Mouse (Mus musculus): ENCODE measurements around the gene Slc8a1. TPM values are rescaled to one million over a fixed set of nuclear protein-coding genes. Genes with fewer than 3 reads are reported as not detected.

Slc8a1 gene
- total RNA-seq, 2 experiments from 2014 or later, result 270 to 277 TPM

DNA sequence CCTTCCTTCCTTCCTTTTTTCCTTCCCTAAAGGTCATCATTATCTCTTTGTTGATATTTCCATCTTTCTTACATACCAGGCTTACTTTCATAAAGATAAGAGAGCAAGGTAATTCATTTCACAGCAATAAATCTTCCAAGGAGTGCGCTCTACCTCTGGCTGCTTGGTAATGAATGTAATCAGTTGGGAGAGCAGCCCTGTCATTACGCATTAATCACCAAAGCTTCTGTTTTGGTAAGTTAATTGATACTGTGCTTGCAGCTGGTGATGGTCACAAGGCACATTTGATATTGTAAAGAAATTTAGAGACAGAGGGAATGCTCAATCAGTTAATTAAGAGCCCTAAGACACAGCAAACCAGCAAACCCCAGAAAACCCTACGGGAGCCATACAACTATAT, 130.7 kb downstream of the Slc8a1 start:
- Histone ChIP-seq H3K4me3 (no peak overlapping the region), H3K27ac (no peak overlapping the region)
- intact Hi-C loops (cut with DNase I), result no loop called here
- no peak for TF ChIP-seq CTCF (IDR thresholded peaks at IDR 0.05)
- DNase-seq (ENCODE audit: extremely low spot score in 1 of 2, low spot score in 2 of 2), result no peak

DNA sequence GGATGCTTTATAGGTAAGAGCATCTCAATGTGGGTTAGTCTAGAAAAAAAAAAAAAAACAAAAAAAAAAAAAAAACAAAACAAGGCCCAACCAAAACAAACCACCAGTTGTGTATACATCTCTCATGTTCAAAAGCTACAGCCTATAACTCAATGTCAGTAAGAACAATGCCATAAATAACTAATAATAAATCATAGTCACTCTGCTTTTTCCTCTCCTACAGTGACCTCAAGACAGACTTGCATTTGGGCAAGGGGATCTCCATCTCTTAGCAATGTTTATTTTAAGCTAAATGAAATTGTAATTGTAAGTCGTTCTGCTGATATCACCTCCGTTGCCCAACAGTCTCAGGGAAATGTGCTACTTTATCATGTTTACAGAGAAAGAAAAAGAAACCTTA, 132.1 kb downstream of the Slc8a1 start:
- intact Hi-C loops (cut with DNase I), result no loop called here
- DNase-seq (ENCODE audit: extremely low spot score in 1 of 2, low spot score in 2 of 2), result no peak
- TF ChIP-seq CTCF (IDR thresholded peaks at IDR 0.05), result no peak
- no peak overlapping the region for H3K27ac ChIP-seq
- H3K4me3 ChIP-seq, result no peak overlapping the region

DNA sequence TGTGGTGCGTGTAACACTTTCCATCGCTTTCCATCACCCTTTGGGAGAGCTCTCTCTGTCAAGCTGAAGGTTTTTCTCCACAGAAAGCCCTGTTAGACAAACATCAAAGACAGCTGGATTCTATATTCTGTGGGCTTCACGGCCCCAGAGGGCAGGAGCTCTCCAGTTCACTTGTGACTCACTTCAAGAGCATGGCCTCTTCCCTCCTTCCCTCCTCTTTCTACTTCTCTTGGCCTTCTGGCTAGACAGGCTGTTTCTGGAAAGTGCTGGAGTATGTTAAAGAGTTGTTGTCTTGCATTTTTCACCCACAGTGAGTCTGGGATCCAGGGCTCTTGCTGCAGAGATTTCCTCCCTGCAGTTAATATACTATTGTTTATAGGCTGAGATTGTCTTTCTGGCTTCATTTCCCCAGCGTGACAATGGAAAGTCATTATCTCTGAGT, 132.9 kb downstream of the Slc8a1 start:
- Histone ChIP-seq H3K27ac (no peak overlapping the region), H3K4me3 (no peak overlapping the region)
- intact Hi-C loops (cut with DNase I), result no loop called here
- DNase-seq (ENCODE audit: extremely low spot score in 1 of 2, low spot score in 2 of 2), result no peak
- TF ChIP-seq CTCF (IDR thresholded peaks at IDR 0.05), result no peak

DNA sequence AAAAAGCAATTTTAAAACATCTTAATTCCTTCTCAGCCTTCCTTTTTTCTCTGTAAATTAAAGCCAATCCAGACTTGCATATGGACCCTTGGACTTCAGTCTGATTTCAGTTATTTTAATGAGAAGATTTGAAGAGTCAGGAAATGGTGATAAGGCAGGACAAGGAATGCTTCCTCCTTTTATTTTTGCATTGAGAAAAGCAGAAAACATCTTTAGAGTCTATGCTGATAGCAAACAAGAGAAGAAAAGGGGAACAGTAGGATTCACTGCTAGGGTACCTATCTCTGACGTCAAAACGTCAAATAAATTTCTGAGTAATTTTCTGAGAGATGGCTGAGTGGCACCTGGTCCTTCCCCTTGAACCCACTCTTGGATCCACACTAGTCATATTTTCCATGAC, 139.1 kb downstream of the Slc8a1 start:
- Histone ChIP-seq H3K27ac (no peak overlapping the region), H3K4me3 (no peak overlapping the region)
- intact Hi-C loops (cut with DNase I), result no loop called here
- TF ChIP-seq CTCF (IDR thresholded peaks at IDR 0.05), result no peak
- DNase-seq (ENCODE audit: extremely low spot score in 1 of 2, low spot score in 2 of 2), result no peak

DNA sequence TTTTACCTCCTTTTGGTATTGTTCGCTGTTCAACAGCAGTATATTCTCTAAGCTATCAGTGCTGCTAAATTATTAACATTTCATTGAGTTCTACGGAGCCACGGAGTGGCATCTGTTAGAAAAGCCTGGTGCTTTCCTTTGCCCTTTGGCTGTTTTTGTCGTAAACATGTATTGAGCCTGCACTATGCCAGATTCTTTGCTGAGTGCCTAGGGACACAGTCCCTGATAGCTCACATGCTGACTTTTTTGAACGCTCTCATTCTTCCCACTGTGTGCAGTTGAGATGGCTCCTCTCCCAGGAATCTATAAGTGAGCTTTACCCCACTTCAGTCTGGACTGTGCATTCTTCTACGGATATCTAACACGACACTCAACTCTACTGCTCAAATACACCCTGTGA, 148.4 kb downstream of the Slc8a1 start:
- peak overlapping the region; percentile 6; the same call in 1 of the 2 replicates for H3K27ac ChIP-seq
- intact Hi-C loops (cut with DNase I), result loop anchor here (5.0 kb wide), 1 partner anchor 397 kb away; no protein-coding TSS in a partner anchor
- no peak for DNase-seq (ENCODE audit: extremely low spot score in 1 of 2, low spot score in 2 of 2)
- no peak for TF ChIP-seq CTCF (IDR thresholded peaks at IDR 0.05)
- H3K4me3 ChIP-seq, result no peak overlapping the region

DNA sequence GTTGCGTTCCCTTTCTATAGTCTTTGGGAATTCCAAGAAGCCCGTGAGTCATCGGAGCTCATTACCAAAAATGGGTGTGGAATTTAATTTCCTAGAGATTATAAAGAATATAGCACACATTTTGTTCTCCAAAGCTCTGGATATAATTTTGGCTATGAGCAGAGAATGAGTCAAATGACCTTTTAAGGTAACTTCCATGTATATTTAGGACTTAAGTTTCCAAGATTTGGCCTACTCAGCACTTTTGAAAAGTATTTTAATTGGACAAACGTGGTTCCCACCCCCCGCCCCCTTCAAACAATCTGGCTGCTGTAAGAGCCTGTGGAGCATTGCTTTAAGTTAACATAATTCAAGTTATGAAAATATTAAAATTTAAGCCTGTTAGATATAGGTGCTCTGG, 151.4 kb downstream of the Slc8a1 start:
- no peak for DNase-seq (ENCODE audit: extremely low spot score in 1 of 2, low spot score in 2 of 2)
- Histone ChIP-seq H3K27ac (no peak overlapping the region; the same call in 1 of the 2 replicates), H3K4me3 (no peak overlapping the region)
- no peak for TF ChIP-seq CTCF (IDR thresholded peaks at IDR 0.05)
- intact Hi-C loops (cut with DNase I), result no loop called here

DNA sequence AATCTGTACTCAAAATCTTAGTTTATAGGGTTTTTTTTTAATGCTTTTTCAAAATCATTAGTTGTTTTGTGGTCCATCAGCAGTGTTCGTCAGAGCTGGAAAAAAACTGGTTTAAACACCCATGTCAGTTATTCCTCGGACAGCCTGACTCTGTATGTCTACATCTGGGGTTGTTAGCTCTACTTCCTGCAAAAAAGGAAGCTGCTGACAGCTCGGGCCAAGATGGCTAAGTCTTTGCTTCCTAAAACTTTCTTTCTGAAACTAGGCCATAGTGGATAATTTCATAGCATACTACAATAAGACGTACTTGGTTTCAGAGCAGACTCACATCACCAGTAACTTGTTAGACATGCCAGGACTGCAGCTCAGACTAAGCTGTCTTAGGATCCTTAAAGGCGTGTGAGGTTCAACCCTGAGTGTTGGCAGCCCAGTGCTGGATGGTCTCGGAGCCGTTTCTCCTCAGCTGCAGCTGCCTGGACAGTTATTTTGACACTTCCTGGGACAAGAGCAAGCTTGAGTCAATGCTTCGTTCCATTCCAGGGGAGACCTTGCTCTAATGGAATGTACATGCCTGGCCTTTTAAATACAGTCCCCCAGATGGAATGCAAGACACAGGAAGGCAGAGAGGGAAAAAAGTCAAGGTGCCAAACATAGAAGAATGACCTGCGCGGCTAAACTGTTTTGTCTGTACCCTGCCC, 158.3 kb downstream of the Slc8a1 start:
- no peak for DNase-seq (ENCODE audit: extremely low spot score in 1 of 2, low spot score in 2 of 2)
- intact Hi-C loops (cut with DNase I), result loop anchor here (5.0 kb wide), 1 partner anchor 78 kb away; no protein-coding TSS in a partner anchor
- no peak for TF ChIP-seq CTCF (IDR thresholded peaks at IDR 0.05)
- H3K27ac ChIP-seq, result no peak overlapping the region
- no peak overlapping the region for H3K4me3 ChIP-seq

DNA sequence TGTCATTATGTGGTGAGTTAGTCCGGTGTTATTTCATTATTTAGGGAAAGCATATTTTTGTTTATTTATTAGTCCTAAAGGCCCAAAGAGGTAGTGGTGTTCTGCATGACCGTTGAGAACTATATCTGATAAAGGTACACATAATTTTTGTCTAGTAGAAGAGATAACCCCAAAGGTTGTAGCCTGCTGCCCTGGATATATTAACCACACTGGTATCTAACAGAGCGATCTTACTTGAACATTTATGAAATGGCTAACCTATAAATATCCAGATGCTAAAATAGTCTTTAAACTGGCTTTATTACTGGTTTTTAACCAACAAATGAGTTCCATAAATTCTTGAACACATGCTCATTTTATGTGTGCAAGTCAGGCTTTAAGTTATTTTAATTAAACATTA, 161.3 kb downstream of the Slc8a1 start:
- intact Hi-C loops (cut with DNase I), result no loop called here
- TF ChIP-seq CTCF (IDR thresholded peaks at IDR 0.05), result no peak
- H3K27ac ChIP-seq, result no peak overlapping the region
- no peak for DNase-seq (ENCODE audit: extremely low spot score in 1 of 2, low spot score in 2 of 2)
- H3K4me3 ChIP-seq, result no peak overlapping the region

DNA sequence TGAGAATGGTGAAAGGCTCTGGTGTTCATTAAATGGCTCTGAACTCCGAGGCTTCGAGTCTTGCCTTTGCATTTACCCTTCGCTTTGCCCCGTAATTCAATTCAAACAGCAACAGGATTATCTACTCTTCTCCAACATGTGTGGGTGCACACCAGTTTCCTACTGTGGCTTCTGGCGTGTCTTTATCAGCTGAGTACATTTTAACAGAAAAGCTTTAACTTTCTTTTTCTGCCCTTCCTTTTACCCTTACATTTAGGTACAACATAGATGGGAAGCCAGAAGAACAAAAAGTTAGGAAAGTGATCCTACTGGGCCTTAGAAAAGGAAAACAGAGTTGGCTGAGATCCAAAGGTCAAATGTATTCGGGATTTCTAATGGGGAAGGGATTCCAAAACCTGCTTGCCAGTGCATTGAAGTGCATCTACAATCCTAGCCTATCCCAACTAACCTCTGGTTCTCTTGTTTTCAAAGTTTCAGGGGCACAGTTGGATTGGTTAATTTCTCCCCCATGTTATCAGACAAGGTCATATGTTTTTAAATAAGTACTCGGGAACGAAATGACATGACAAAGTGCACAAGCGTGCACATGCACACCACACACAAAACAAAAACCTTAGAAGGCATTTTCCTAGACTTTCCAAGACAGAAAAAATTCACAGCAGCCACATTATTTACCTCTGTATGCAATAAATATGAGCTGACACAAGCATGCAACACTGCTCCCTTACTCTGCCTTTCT, 172.4 kb downstream of the Slc8a1 start:
- no peak for TF ChIP-seq CTCF (IDR thresholded peaks at IDR 0.05)
- intact Hi-C loops (cut with DNase I), result no loop called here
- no peak for DNase-seq (ENCODE audit: extremely low spot score in 1 of 2, low spot score in 2 of 2)
- no peak overlapping the region for H3K4me3 ChIP-seq
- H3K27ac ChIP-seq, result no peak overlapping the region

DNA sequence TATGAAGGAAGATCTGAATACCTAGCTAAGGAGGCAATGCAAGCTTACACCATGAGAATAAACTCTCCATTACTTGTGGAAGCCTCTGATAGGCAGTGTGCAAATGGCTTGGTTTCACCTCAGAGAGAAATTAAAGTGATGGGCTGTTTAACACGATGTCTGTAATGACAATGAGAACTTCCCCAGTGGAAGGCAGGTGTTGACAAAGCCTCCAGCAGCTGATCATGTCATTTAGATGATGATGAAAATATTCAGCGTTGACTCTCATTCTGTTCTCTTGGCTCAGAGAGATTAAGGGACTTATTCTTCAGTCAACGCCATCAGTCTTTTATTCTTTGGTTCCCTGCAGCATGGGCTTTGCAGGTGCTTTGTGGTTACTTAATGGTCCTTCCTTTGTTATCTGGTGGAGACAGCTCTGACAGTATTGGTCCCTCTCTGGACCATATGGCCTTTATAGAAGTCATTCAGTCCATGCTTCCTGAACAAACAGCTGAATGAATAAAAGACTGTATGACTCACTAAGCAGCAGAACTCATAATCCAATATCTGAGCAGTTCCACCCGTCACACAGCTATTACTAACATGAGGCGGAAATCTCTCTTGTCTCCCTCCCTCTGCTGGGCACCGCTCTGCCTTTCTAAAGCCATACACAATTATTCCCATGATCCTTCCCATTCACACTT, 184.0 kb downstream of the Slc8a1 start:
- H3K27ac ChIP-seq, result no peak overlapping the region
- H3K4me3 ChIP-seq, result no peak overlapping the region
- DNase-seq (ENCODE audit: extremely low spot score in 1 of 2, low spot score in 2 of 2), result no peak
- TF ChIP-seq CTCF (IDR thresholded peaks at IDR 0.05), result no peak
- intact Hi-C loops (cut with DNase I), result no loop called here

DNA sequence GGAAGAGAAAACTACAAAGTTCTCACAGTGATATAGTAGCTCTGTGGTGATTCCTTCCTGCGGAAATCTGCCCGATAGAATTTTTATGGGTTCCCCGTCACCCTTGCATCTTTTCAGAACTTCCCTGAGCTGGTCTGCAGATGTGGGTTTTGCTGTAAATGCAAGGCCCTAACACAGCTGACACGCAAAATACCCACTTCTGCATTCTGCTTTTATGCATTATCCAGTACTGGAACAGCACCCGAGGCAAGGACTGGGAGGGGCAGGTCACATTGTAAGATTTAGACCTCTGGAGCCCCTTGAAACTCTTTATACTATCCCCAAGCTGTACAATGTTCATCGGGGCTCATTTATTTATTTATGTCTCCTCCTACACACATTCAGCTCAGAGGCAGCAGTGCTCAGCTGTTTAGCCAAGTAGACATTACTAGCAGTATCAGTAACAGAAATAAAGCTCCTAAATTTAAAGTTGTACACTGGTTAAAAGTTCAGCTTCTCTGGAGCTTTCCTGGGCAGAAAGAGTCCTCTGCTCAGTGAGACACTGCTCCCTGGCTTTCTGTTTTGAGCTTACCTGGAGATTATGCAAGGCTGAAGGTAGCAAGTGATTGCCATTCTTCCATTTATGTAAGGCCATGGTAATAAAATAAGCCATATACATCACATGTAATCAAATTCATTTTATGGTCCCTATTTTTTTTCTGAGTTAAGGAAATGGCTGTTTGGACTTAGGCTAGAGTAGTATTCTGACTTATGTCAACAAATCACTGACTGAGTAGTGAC, 186.1 kb downstream of the Slc8a1 start:
- H3K4me3 ChIP-seq, result no peak overlapping the region
- no peak for TF ChIP-seq CTCF (IDR thresholded peaks at IDR 0.05)
- no peak for DNase-seq (ENCODE audit: extremely low spot score in 1 of 2, low spot score in 2 of 2)
- no peak overlapping the region for H3K27ac ChIP-seq
- intact Hi-C loops (cut with DNase I), result no loop called here

Data from left cerebral cortex, adult 2 months (tissue).